Mouse (Mus musculus) myocyte (in vitro differentiated cells): ENCODE results near the gene Acp7.

Experiments
- CEBPB ChIP-seq: IDR thresholded peaks from 2 replicates; pipeline ENCODE4 v1.6.1; 2011; ENCODE audit warnings: mild to moderate bottlenecking, moderate library complexity; ENCODE audit not compliant: poor library complexity, insufficient read depth, severe bottlenecking
- E2F4 ChIP-seq: IDR thresholded peaks from one replicate; pipeline ENCODE4 v1.6.1; 2011; ENCODE audit warnings: mild to moderate bottlenecking, control low read depth, moderate library complexity; ENCODE audit not compliant: insufficient read depth
- MAX ChIP-seq: IDR thresholded peaks from one replicate; pipeline ENCODE4 v1.6.1; 2011; ENCODE audit warnings: low read depth, mild to moderate bottlenecking, control low read depth
- POLR2A ChIP-seq: IDR thresholded peaks from one replicate; pipeline ENCODE4 v1.6.1; 2011; ENCODE audit warnings: low read depth, mild to moderate bottlenecking, control low read depth, moderate library complexity; ENCODE audit not compliant: insufficient read length
- USF1 ChIP-seq: IDR thresholded peaks from one replicate; pipeline ENCODE4 v1.6.1; 2011; ENCODE audit warnings: low read depth, mild to moderate bottlenecking, control low read depth, moderate library complexity

- no peak for TF ChIP-seq POLR2A
- no peak for TF ChIP-seq E2F4
- TF ChIP-seq USF1 = no peak
- no peak for TF ChIP-seq CEBPB
- TF ChIP-seq MAX = no peak
Observed at GRCm38 (mm10) chr7:28651157-28651556, 20.0 kb upstream of the Acp7 start.
